Mouse (Mus musculus) neutrophil, adult 5-6 weeks (primary cell): Measurements from ENCODE around the gene Kcnk3. TPM values are rescaled to one million over a fixed set of nuclear protein-coding genes. Genes with fewer than 3 reads are reported as not detected.

Experiments
- ATAC-seq: fragments of 151-379, 151-347 bp; 2 replicates; pipeline ENCODE4 v1.8.0; 2017; ENCODE audit warnings: mild to moderate bottlenecking, moderate TSS enrichment; ENCODE audit not compliant: insufficient number of reproducible peaks, poor library complexity, low FRiP score, severe bottlenecking; ENCODE audit errors: extremely low read depth
- total RNA-seq: library from RNA; stranded (forward); fragments of 200-1000 nt; gene quantifications from 2 replicates; pipeline ENCODE4 v1.2.3, GENCODE M21; 2017

The Kcnk3 gene
- total RNA-seq, 1 experiment from 2014 or later: not detected

DNA sequence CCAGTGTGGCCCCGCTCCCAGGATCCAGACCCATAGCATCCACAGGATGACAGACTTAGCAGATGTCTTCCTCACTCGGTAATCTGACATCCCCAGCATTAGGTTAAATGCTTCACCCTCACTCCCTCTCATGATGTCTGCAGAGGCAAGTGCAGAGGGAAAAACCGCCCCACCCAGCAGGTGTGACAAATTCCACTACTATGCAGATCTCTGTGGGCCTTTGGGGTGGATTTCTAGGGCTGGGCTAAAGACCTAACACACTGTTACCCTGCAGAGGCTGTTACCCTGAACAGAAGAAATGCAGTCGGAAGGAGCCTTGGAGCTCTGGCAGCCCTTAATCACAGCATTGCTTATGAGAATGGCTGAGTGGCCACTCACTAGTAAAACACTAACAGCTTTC, 71.1 kb downstream of the Kcnk3 start:
- no peak for ATAC-seq

DNA sequence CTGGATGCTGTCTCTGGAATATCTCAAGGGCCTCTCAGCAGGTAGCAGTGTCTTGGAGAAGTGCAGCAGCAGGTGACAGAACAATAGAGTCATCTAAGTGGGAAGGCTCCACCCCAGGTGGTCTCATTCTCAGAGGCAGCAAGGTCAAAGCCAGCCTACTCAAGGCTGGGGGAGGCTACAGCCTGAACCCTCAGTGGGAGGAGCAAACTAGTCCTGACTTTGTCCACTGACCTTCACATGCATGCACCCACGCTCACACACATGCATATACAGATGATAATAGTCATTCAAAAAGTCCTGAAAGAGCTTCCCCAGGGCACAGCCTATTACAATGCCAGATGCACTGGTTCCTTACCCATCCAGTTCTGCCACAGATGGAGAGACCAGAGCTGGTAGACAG, 72.3 kb downstream of the Kcnk3 start:
- no peak for ATAC-seq

DNA sequence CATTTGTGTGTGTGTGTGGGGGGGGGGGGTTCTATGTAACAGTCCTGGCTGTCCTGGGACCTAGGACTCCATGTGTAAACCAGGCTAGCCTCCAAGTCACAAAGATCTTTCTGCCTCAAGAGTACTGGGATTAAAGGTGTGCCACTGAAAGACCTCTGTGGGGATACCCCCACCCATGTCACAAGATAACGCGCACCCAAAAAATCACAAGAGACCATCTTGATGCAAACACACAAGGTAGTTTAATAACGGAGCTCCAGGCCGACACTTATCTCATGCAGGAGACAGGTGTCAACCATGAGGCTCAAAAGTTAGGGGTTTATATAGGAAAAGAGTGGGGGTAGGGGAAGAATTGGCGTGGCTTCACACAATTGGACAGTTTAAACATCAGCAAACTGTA, 72.8 kb downstream of the Kcnk3 start:
- ATAC-seq: no peak

DNA sequence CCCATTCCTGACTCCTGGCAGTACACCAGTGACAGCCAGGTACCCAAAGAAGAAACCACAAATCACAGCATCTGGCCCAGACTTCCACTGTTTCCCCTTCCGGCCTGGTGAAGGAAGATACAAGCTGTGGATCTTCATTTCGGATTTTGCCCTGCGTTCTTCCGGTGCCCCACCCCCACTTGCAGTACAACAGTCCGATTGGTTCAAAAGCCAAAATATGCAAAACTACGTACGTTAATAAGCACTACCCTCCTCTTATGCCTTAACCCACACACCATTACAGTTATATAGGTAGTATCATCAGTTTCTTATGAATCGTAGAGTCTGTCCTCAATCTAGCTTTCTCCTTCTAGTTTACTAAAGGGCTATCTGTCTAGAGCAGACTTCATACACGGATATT, 77.4 kb downstream of the Kcnk3 start:
- no peak for ATAC-seq

DNA sequence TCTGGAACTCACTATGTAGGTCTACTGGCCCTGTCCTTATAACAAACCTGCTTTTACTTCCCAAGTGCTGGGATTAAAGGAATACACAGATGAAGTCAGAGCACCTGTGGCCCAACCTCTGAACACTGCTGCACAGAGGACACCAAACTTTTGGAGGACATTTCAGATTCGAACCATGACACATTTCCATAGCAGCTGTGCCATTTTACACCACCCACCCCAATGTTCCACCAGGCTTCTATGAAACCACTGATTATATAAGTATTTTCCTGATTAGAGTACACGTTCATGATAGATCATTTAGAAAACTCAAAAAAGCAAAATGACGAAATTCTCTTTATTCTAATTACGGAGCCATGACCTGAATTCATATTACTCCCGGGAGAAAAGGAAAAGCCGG, 78.0 kb downstream of the Kcnk3 start:
- ATAC-seq: no peak

- ATAC-seq: peak; percentile 95
Observed at GRCm38 (mm10) chr5:30666391-30667195, 78.6 kb downstream of the Kcnk3 start, which contains the start of gene Cenpa. Gene Cenpa (plus strand): TSS chr5:30666777.

DNA sequence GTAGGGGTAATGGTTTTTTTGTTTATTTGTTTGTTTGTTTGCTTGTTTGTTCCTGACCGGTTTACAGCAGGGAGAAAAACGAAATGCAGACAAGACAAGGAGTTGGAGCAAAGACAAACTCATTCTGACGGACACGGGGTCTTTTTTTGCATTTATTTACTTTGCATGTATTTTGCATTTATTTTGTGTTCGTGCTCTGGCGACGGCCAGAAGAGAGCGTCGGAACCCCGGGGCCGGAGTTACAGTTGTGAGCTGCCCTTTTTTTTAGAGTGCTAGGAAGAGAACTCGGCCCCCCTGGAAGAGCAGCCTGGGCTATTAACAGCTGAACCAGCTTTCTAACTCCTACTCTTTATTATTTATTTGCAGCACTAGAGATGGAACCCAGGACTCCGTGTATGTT, 79.2 kb downstream of the Kcnk3 start:
- no peak for ATAC-seq

DNA sequence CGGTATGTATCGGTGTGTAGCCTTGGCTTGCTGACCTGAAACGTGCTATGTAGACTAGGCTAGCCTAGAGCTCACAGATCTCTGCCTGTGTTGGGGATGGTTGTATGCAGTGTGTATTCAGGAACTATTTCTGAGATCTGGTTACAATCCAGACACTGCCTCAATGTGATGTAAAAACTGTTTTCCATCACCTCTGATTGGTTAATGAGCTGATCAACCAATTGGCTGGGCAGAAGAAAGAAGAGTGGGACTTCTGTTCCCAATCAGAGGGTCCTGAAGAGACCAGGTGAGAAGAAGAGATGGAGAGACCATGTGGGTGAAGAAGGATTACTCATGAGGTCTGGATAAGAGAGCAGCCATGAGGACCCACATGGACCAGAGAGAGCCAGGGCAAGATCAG, 79.7 kb downstream of the Kcnk3 start:
- ATAC-seq: no peak

DNA sequence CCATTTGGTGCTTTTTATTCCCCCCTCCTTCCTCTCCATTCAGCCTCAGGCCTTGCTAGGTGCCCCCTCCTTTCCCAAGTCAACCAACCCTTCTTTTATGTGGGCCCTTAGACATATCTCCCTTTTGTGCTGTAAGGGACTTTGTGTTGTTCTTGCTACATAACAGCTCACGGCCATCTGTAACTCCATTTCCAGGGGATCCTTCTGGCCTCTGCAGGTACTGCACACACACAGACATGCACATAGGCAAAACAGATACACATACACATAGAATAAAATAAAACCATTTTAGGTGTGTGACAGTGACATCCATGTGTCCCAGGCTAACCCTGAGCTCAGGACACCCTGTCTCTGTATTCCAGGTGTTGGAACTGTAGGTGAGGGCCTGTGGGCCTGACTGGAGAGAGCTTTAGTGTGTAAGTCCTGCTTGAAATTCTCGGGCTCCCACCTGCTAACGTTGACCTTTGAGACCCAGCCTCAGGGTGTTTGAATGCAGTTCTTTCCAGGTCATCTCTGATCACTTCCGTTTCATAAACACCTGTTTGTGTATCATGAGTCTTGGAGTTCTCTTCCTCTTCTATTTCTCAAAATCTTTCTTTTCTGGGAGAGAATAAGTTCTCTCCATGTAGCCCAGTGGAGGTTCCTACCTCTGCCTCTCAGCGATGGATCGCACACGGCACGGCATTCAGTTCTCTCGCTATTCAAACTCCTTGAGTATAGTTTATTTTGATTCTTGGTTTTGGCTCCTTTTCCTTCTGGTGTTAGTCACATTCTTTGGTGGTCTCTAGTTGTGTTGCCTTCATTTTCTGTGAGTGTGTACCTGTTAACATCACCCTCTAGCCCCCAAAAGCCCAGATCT, 80.9 kb downstream of the Kcnk3 start:
- no peak for ATAC-seq

DNA sequence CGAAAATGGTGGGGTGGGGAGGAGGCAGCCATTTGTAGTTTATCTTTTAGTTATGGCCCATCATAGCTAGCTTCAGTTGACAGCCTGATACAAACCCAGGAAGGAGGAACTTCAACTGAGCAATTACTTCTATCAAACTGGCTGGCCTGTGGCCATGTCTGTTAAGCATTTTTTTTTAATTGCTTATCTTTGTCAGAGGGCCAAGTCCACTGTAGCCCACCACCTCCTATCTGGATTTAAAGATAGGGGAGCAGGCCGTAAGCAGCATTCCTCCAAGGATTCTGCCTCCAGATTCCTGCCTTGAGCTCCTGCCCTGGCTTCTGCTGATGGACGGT, 81.5 kb downstream of the Kcnk3 start:
- ATAC-seq: no peak

DNA sequence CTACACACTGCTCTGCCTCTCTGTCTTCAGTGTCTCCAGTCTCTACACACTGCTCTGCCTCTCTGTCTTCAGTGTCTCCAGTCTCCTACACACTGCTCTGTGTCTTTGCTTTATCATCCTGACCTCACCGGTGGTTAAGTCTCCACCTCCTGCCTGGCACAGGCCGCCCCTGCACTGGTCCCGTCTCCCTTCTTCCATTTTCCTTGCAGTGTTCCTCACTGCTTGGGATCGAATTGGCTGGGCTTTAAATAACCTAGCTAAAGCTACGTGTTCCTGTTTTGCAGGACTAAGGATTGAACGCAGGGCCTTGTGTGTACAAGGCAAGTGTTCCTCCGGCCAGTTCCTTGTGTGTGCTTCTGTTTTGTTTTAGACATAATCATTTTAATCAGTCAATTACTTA, 82.1 kb downstream of the Kcnk3 start:
- no peak for ATAC-seq

DNA sequence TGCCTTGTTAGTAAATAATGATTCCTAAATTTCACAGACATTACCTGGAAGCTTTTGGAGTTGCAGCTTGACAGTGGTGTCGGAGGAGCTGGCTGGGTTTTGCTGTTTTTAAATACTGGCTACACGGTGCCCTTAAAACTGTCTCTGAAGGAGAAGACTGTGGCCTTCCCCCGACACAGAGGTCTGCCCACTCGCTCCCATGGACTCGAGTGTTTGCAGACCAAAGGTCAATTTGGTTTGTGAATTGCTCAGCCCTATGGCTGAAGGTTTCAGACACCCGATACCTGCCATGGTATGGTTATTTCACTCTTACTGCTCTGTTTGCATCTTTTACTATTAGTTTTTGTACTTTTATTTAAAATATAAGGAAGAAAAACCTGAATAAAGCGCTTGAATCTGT, 86.0 kb downstream of the Kcnk3 start:
- ATAC-seq: no peak

Other genes with a start within 250 kb of the Kcnk3 start
- gene Otof, start 126.2 kb upstream of the Kcnk3 start, total RNA-seq: 0.12 TPM in 1 of 2 replicates, not detected in the other
- not detected in 2 replicates for gene 1700001C02Rik, start 122.1 kb upstream of the Kcnk3 start, total RNA-seq
- gene Cib4, start 42.3 kb upstream of the Kcnk3 start, total RNA-seq: not detected in 2 replicates
- gene Slc35f6, start 59.8 kb downstream of the Kcnk3 start, total RNA-seq: 17.8 and 21.0 TPM in 2 replicates
- 56.1 and 56.7 TPM in 2 replicates for gene Cenpa, start 78.6 kb downstream of the Kcnk3 start, total RNA-seq
- not detected in 2 replicates for gene Dpysl5, start 123.4 kb downstream of the Kcnk3 start, total RNA-seq
- 1.7 and 3.0 TPM in 2 replicates for gene Mapre3, start 226.5 kb downstream of the Kcnk3 start, total RNA-seq